Mouse (Mus musculus): ENCODE measurements around the gene Pcgf2.
A peak's percentile ranks its signal among the peaks of the same experiment; 100 is the strongest.
"Not testable (repeated sequence)": the region's sequence is repeated elsewhere in the genome, so short reads cannot be mapped to it uniquely, and the experiment has no call there.

Gene Pcgf2

DNA sequence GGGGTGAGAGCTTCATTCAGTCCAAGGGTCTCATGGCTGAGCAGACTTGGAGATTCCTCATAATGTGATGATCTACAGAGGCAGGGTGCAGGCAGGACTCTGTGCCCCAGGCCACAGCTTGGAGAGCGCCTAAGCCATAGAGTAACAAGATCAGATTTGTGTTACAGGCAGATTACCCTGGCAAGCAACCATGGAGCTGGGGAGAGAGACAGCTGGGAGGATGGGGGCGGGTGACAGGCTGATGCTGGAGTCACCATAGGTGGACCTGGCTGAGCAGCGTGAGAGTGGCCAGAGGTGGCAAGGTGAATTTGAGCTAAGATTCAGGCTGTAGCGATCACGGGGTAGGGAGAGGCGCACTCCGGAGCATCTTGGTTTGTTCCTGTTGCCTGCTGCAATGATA, 32.1 kb downstream of the Pcgf2 start:
- DNase-seq (ENCODE audit: low read depth, low spot score): no peak

GRCm38 (mm10) chr11:97666794-97667193, 33.5 kb downstream of the Pcgf2 start:
- DNase-seq (ENCODE audit: low read depth, low spot score): no peak

DNA sequence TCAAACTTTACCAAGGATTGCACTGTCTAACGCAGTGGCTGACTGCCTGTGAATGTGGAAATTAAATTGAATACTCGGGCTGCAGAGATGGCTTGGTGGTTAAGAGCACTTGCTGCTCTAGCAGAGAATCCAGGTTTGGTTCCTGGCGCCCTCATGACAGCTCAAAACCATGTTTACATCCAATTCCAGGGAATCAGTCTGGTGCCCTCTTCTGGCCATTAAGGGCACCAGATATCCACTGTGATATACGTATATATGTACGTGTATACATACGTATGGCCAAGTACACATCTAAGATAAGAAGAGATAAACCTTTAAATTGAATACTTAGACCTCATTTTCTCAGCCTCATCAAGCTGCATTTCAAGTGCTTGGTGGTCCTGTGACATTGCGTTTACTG, 34.1 kb downstream of the Pcgf2 start:
- no peak for DNase-seq (ENCODE audit: low read depth, low spot score)

- no peak for DNase-seq (ENCODE audit: low read depth, low spot score)
These were observed 34.9 kb downstream of the Pcgf2 start for GRCm38 (mm10) chr11:97665431-97665830.

DNA sequence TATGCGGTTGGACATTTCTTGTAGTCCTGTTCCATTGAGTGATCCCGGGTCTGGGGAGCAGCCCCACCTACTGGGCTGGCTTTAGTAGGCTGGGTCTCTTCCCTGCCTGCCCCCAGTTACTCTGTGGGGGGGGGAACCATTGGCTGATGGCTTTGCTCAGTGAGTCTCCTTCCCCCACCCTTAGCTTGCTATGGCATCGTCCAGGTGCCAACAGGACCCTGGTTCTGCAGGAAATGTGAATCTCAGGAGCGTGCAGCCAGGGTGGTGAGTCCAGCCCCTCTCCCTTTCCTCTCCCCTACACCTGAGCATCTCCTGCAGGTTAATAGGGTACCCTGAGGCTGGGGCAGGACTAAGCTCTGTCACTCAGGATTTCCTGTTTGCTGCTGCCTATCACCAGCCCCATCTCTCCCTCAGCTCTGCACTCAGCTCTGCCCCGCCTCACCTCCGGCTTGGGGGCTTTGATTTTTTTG, 35.5 kb downstream of the Pcgf2 start:
- DNase-seq (ENCODE audit: low read depth, low spot score): peak; percentile 38

- DNase-seq (ENCODE audit: low read depth, low spot score): no peak
These were observed 36.0 kb downstream of the Pcgf2 start for GRCm38 (mm10) chr11:97664339-97664665.

GRCm38 (mm10) chr11:97663528-97664338, 36.6 kb downstream of the Pcgf2 start:
- DNase-seq (ENCODE audit: low read depth, low spot score): peak; percentile 41

GRCm38 (mm10) chr11:97662893-97663527, 37.3 kb downstream of the Pcgf2 start, which contains the start of gene Mllt6:
Gene Mllt6 (plus strand): TSS chr11:97663414.
- DNase-seq (ENCODE audit: low read depth, low spot score): peak; percentile 77

DNA sequence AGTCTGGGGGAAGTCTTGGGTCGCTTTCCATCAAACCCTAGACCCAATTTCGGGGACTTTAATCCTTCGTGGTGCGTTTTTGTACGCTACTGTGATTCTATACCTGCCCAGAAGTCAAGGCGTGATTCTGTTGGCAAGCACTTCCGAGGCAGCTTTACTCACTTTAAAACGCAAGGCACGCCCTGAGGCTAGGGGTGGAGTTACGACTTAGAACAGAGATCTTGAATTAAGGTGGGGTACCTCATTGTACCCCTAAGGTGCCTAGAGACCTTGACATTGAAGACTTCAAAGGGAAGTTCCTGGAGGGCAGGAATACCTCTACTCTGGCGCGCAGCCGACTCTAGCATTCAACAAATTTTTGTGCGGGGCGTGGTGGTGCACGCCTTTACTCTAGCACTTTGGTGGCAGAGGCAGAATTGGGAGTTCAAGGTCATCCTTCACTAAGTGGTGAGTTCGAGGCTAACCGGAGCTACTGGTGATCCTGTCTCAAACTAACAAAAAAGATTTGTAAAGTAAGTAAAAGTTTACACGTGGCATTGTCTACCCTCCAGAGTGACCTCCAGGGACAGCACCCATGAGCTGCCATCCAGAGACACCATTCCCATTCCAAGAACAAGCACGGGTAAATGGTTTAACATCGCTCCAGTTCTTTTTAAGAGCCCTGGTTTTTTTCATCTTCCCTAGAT, 37.9 kb downstream of the Pcgf2 start:
- DNase-seq (ENCODE audit: low read depth, low spot score): peak; percentile 29

DNA sequence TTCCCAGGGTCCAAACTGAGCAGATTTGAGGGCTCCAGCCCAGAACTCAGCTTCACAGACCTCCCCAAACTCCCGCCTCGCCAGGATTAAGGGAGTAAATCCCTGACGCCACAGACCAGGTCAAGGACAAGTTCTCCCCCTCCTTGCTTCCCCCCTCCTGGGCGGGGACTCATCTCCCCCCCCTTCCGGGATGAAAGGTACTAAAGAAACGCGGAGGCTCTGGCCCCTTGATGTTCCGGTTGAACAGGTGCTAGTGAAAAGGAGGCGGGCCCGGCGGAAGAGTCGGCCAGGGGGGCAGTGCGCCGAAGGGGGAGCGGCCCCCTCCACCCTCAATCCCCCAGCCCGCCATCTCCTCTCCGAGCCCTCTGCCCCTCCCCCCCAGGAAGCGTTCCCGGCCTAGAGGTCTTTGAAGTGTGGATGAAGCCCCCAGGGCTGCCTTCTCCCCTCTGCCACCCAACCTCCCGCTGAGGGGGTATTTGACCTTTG, 38.6 kb downstream of the Pcgf2 start:
- DNase-seq (ENCODE audit: low read depth, low spot score): no peak

DNA sequence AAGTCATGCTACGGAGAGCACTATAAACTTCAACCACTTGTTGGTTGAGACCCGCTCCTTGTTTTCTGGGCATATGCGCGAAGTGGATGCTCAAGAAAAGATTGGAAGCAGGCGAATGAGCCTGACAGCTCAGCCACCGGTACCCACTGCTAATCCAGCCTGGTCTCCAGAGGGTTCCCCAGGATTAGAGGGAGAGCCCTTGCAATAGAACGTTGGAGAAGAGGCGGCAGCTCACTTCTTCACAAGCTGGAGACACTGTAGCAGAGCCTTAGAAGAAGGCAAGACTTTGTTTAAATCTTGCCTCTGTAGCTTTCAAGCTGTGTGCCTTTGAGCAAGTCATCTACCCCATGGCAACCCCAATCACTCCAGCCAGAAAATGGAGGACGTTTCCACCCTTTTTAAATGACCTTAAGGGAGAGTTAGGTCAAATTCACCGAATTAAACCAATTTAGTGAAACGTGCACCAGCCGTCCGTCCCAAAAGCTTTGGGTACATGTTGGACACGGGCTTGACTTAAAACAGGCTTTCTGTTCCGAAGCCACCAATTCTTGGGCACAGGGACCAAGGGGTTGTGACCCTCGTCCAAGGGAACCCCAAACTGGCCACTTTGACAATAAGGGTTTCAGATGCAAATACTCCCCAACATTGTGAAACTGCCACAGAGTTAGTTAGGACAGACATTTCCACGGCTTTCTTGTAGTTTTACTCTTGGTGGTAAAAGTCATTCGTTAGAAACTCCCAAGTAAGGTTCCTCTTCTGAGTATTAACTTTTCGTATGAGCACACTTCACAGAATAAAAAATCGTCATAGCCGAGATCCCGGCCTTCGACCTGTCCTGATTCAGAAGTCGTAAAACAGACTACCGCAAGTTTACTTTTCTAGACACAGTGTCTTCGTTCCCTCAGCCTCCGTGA, 39.3 kb downstream of the Pcgf2 start:
- DNase-seq (ENCODE audit: low read depth, low spot score): no peak

DNA sequence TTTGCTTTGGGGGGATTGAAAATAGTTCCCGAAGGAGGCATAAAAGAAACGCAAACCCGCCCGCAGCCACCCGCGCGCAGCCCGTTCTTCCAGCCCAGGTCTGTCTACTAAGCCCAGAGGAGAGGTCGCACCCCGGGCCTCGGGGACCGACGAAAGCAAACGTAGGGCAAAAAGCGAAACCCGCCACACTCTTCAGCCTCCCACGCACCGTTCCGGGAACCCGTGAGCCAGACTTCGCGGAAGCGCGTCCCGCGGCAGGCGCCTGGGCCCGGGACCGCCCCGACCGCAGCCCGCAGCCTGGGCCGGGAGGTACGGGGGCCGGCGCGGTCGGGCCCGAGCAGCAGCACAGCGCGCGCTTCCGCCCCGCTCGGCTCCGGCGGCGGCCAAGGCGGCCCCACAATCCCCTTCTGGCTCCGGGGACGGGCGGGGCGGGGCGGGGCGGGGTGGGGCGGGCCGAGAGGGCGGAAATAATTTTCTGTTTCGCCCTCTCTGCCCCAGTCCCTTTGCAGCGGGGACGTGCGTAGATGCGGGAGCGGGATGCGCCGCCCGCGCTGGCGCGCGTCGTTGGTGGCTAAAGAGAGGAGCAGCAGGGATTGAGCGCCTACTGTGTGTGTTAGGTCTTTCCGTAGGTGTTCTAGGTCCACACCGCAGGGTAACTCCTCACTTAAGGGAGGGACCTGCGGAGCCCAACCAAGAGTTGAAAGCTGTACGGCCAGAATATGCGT, 40.1 kb downstream of the Pcgf2 start:
- peak; percentile 67 for DNase-seq (ENCODE audit: low read depth, low spot score)

DNA sequence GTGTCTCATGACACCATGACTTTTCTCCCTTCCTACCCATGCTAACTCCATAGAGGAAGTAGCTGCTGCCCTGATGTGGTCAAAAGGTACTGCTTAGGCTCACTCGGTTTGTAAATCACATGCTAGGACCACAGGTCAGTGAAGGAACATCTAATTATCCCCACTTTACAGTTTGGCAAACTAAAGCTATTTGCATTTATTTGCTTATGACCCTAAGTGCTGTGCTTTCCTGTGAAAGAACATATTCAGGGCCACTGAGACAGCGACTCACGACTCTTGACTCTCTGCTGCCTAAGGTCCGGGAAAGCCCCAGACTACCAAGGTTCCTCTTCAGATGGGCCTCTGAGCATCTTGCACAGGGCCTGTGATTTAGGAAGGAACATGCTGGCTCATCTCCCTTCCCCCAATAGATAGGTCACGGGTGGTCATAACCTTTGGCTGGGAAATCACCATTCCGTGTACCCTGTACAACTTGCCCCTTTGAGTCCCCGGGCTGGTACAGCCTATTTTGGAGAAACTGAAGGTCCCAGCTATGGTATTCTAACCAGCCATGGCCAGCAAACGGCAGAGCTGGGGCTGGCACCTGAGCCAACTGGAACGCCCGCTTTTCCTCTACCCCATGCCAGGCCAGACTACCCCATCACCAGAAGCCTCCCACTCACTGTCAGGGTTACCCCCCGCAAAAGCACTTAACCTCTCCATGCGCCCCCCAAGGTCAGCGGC, 40.9 kb downstream of the Pcgf2 start:
- DNase-seq (ENCODE audit: low read depth, low spot score): peak; percentile 58

DNA sequence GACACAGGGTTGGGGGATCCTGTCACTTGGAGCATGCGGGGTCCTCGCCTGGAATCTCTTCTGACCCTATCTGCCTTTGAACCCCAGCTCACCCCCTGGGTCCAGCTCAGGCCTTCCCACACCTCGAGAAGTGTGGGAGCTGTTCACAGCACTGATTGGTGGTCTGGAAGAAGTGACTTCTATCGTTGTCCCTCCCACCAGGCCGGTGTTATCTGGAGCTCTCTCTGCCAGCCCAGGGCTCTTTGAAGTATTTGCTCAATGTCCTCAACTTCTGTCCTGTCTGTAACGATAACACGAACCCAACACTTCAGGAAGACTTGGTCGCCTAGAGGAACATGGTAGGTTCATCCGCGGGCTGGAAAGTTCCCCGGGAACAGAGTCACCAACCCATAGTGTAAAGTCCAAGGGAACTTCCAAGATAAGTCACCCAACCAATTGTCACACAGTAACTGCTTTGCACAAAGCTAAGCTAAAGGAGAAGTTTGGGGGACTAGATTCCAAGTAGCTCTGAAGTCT, 41.5 kb downstream of the Pcgf2 start:
- no peak for DNase-seq (ENCODE audit: low read depth, low spot score)

DNA sequence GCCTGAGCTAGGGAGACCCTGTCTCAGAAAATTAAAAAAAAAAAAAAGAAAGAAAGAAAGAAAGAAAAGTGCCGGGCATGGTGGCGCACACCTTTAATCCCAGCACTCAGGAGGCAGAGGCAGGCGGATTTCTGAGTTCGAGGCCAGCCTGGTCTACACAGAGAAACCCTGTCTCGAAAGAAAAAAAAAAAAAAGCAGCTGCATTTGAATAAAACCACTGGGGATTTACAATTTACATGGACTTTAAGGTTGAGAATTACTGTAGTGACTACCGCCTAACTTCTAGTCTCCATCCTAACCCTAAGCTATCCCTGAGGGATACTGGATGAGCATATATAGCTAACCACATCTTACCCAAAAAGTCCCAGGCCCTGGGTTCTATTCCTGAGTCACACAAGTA, 42.3 kb downstream of the Pcgf2 start:
- DNase-seq (ENCODE audit: low read depth, low spot score): not testable (repeated sequence)

DNA sequence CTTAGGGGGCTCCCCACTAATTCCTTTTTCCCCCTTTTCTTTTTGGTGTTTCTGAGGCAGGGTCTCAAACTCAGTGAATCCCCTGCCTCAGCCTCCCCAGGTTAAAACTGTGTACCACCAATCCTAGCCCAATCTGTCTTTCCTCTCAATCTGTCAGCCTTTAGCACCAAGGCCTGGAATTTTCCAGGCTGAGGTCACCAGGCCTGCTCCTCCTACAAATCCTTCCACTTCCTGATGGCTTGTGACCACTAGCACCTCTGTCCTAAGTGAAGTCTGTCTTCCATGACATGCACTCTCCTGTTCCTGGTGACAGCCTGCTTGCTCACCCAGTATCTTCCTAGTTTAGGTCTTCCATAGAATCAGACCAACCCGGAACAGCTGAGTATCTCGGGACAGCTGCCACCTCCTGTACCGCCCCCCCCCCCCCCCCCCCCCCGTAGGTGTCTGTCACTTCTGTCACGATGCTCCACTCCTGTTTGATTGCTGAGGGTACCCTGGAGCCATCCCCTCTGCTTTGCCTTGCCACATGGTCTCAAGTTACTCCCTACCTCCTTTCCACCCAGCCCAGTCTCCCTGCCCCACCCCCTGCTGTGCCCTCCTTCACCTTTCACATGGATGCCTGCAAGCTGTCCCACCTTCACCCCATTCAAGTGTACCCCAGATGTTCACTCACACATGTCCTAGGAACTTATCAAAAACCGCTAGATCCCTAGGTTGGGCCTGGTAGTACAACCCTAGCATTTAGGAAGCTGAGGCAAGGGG, 42.9 kb downstream of the Pcgf2 start:
- peak; percentile 29 for DNase-seq (ENCODE audit: low read depth, low spot score)

- no peak for DNase-seq (ENCODE audit: low read depth, low spot score)
These were observed 43.9 kb downstream of the Pcgf2 start for GRCm38 (mm10) chr11:97656269-97656971.

- no peak for DNase-seq (ENCODE audit: low read depth, low spot score)
These were observed 46.1 kb downstream of the Pcgf2 start for GRCm38 (mm10) chr11:97654210-97654609.
